Mouse (Mus musculus) lung, postnatal 0 days (tissue): ENCODE results near the gene Msh4.

Experiments
- CTCF ChIP-seq: IDR thresholded peaks from 2 replicates; pipeline ENCODE4 v1.5.1; 2016; ENCODE audit warnings: antibody characterized with exemption, mild to moderate bottlenecking
- EP300 ChIP-seq: IDR thresholded peaks from 2 replicates; pipeline ENCODE4 v1.6.1; 2016; ENCODE audit warnings: antibody characterized with exemption, mild to moderate bottlenecking, control low read depth

GRCm38 (mm10) chr3:153912546-153913509, 6.9 kb upstream of the Msh4 start, which contains the start of gene Rabggtb:
- peak; percentile 60 for TF ChIP-seq EP300
- TF ChIP-seq CTCF, result no peak; the same call in 1 of the 2 replicates
